Mouse (Mus musculus) forebrain, embryonic 13.5 days (tissue): ENCODE measurements around the gene Kcna5. TPM values are rescaled to one million over a fixed set of nuclear protein-coding genes. Genes with fewer than 3 reads are reported as not detected.
A peak's percentile ranks its signal among the peaks of the same experiment; 100 is the strongest.

ENCODE experiments used
- ATAC-seq: fragments of 200-750 bp; cut with Nextera tagmentation; 2 replicates; pipeline ENCODE4 v1.8.0; 2017
- H3K27ac ChIP-seq: fragments of 300-500 bp; sonication (generic); 2 replicates; pipeline ENCODE4 v1.5.1; 2015; ENCODE audit warnings: inconsistent platforms, mild to moderate bottlenecking, moderate library complexity
- H3K27me3 ChIP-seq: fragments of 300-500 bp; sonication (generic); 2 replicates; pipeline ENCODE4 v1.6.1; 2015; ENCODE audit warnings: mild to moderate bottlenecking, inconsistent platforms
- H3K36me3 ChIP-seq: fragments of 300-500 bp; sonication (generic); 2 replicates; pipeline ENCODE4 v1.6.1; 2015; ENCODE audit warnings: mild to moderate bottlenecking, inconsistent platforms; ENCODE audit not compliant: poor library complexity, severe bottlenecking
- H3K4me1 ChIP-seq: fragments of 300-500 bp; sonication (generic); 2 replicates; pipeline ENCODE4 v1.6.1; 2015; ENCODE audit warnings: inconsistent platforms
- H3K4me2 ChIP-seq: fragments of 300-500 bp; sonication (generic); 2 replicates; pipeline ENCODE4 v1.6.1; 2015; ENCODE audit warnings: inconsistent platforms, mild to moderate bottlenecking, moderate library complexity
- H3K4me3 ChIP-seq: fragments of 300-500 bp; sonication (generic); 2 replicates; pipeline ENCODE4 v1.5.1; 2015; ENCODE audit warnings: mild to moderate bottlenecking, inconsistent platforms
- H3K9ac ChIP-seq: fragments of 300-500 bp; sonication (generic); 2 replicates; pipeline ENCODE4 v1.6.1; 2015; ENCODE audit warnings: mild to moderate bottlenecking, inconsistent platforms
- H3K9me3 ChIP-seq: fragments of 300-500 bp; sonication (generic); replicated peaks from 2 replicates; pipeline ENCODE4 v1.6.1; 2016; ENCODE audit warnings: inconsistent platforms
- WGBS: fragments of 180-500 bp; shearing (Covaris S2); methylation state at CpG from one replicate; pipeline ENCODE4 v1.1.7; 2015; 5-methylcytosine and 5-hydroxymethylcytosine counted together
- polyA plus RNA-seq: library from polyadenylated mRNA; unstranded; fragments of >200 nt; fragmentation: Nextera tagmentation; extraction: Ambion mirVana; gene quantifications from 2 replicates; pipeline ENCODE4 v1.2.1, GENCODE M21; 2015

The Kcna5 gene
- polyA plus RNA-seq, 1 experiment from 2014 or later = 1.3 TPM

DNA sequence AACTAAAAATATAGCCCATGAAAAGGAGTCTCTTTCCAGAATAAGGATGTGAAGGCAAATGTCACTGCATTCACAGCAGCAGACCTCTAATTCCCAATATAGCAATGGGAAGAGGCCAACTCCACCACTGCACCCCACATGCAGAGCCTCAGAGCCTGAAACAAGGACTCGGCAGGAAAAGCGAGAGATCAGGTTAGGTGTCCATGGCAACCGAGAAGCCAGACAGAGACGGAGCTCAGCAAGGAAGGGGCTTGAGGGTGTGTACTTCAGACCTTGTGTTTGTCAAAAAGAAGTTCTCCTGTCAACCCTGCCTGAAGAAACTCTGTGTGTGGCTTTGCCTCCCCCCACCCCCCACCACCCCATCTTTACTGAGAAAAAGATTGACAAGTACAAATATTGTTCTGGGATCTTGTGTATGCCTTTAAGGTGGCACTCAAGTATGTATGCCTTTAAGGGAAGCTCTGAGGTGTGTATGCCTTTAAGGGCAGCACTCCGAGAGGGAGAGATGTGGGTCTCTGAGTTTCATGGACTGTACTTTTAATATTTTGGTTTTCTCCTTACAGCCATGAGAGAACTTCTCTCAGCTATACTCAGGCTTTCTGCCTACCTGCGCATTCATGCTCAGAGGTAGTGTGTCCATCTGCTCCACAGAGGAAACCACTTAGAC, 37.9 kb downstream of the Kcna5 start:
- Histone ChIP-seq H3K4me3 (no peak overlapping the region), H3K4me1 (peaks cover 5% of the 10 kb centered on the region; the same call in 1 of the 2 replicates), H3K9me3 (peaks cover 6% of the 10 kb centered on the region; the same call in 1 of the 2 replicates), H3K36me3 (no peaks in the 10 kb centered on the region), H3K4me2 (no peak overlapping the region), H3K27me3 (no peaks in the 10 kb centered on the region), H3K9ac (no peak overlapping the region), H3K27ac (no peak overlapping the region)
- peak; percentile 70 for ATAC-seq
- WGBS = 23% methylated on average over 6 of the region's 6 CpGs

GRCm38 (mm10) chr6:126487136-126487535, 48.1 kb downstream of the Kcna5 start:
- Histone ChIP-seq H3K9me3 (no peaks in the 10 kb centered on the region), H3K4me1 (no peaks in the 10 kb centered on the region), H3K9ac (no peak overlapping the region), H3K4me2 (no peak overlapping the region), H3K27ac (no peak overlapping the region), H3K4me3 (no peak overlapping the region), H3K27me3 (no peaks in the 10 kb centered on the region), H3K36me3 (no peaks in the 10 kb centered on the region)
- no peak for ATAC-seq
- WGBS = 9% methylated on average over 4 of the region's 4 CpGs

DNA sequence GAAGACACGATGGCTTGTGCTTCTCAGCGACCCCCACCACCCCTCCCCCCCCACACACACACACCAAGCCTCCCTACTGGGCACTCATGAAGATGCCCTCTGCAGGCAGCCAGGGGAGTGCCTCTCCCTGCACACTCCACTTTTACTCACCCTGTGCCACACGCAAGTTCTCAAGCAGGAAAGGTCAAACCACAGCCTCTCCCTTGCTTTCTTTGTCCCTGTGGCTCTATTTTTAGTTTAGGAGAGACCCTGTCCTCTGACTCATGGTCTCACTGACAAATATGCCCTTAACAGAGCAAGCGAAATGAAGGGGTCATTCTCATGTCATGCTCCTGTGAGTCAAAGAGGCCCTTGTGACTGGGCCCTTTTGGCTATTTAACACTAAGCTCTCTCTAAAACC, 50.3 kb downstream of the Kcna5 start:
- no peaks in the 10 kb centered on the region for H3K36me3 ChIP-seq
- H3K27me3 ChIP-seq = no peaks in the 10 kb centered on the region
- no peak overlapping the region for H3K9ac ChIP-seq
- H3K9me3 ChIP-seq = no peaks in the 10 kb centered on the region
- H3K4me3 ChIP-seq = no peak overlapping the region
- H3K4me2 ChIP-seq = no peak overlapping the region
- H3K4me1 ChIP-seq = no peaks in the 10 kb centered on the region
- ATAC-seq = no peak
- H3K27ac ChIP-seq = no peak overlapping the region
- 63% methylated on average over 4 of the region's 4 CpGs for WGBS

DNA sequence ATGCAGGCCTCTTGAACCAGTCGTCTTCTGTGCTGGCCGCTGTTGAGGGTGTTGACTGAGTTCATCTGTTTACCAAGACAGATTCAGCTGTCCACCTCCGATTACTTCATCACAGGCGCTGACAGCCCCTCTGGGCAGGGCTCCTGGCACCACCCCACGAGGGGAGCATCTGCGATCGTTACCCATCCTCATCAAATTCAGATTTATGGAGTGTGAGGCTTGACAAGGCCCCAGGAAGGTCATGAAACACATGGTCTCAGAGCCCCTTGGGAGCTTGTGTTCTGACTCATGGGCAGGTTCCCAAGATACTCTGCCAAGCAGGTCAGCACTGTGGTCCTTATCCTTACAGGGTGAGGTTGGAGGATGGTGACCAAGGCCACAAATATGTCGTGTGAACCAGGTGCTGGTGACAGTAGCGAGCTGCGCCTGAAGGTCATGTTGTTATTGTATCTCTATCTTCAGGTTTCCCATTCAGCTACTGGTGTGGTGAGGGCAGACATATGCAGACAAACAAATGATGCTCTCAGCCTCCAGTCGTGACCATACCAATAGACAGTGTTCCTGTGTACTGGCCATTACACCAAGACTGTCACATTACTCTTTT, 51.8 kb downstream of the Kcna5 start:
- H3K9ac ChIP-seq = no peak overlapping the region
- no peaks in the 10 kb centered on the region for H3K9me3 ChIP-seq
- 83% methylated on average over 11 of the region's 11 CpGs for WGBS
- H3K36me3 ChIP-seq = no peaks in the 10 kb centered on the region
- no peaks in the 10 kb centered on the region for H3K27me3 ChIP-seq
- no peak overlapping the region for H3K4me2 ChIP-seq
- H3K4me1 ChIP-seq = no peaks in the 10 kb centered on the region
- H3K27ac ChIP-seq = no peak overlapping the region
- no peak for ATAC-seq
- no peak overlapping the region for H3K4me3 ChIP-seq

Other genes starting within 250 kb of the Kcna5 start
- 2.1 and 3.5 TPM in 2 replicates for gene Kcna1, start 111.0 kb upstream of the Kcna5 start, polyA plus RNA-seq
- gene Kcna6, start 205.3 kb upstream of the Kcna5 start, polyA plus RNA-seq = 4.3 and 4.8 TPM in 2 replicates